Mouse (Mus musculus): Measurements from ENCODE around the gene Adarb2. TPM values are rescaled to one million over a fixed set of nuclear protein-coding genes. Genes with fewer than 3 reads are reported as not detected.

The Adarb2 gene
- polyA plus RNA-seq, 1 experiment from 2014 or later = 0.07 TPM

DNA sequence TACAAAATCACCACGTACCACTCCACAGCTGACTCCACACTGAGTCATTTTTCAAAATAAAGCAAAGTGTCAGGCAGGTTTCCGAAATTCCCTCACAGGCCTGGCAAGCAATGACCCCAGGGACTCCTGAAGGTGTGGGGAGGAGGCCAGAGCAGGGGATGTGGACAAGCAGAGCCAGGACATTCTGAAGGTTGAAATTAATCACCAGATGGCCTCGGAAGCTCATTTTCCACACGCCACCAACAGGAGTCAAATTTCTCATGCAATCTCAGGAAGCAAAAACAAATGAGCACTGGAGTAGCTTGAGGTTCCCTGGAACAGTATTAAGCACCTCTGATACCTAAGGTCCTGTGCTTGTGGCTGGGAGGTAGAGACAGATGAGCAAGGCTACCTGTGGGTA is 580.0 kb downstream of the Adarb2 start:
- Histone ChIP-seq H3K27ac (replicated peaks) (no peak overlapping the region), H3K9ac (no peak overlapping the region), H3K4me3 (replicated peaks) (no peak overlapping the region), H3K36me3 (replicated peaks) (no peaks in the 10 kb centered on the region), H3K4me1 (replicated peaks) (no peaks in the 10 kb centered on the region), H3K4me2 (no peak overlapping the region), H3K27me3 (no peaks in the 10 kb centered on the region), H3K9me3 (replicated peaks) (no peaks in the 10 kb centered on the region)
- ATAC-seq (ENCODE audit: insufficient read depth) = no peak
- WGBS (ENCODE audit: insufficient replicate concordance) = 51% methylated on average over 4 of the region's 4 CpGs

DNA sequence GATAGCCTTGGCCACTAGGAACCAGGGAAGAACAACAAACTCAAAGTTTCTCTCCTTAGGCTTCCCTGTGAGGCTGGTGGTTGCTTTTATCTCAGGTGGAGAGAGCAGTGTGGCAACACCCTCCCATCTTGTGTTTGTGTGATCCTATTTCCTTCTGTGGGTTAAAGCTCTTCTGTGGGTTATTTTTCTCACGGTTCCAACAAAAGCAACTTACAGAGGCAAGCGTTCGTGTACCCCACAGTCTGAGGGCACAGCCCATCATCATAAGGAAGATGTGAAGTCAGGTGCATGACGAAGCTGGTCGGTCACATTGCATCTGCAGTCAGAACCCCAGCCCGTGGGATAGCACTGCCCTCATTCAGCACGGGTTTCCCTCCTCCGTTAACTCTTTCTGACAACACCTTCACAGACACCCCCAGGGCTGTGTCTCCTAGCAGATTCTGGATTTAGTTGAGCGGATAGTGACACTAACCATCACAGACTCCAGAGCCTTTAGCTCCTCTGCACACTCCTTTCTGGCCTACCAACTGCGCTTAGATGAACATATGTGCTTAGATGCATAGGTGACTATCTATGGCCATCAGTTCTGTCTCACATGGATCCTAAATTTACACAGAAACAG is 581.1 kb downstream of the Adarb2 start:
- Histone ChIP-seq H3K4me3 (replicated peaks) (no peak overlapping the region), H3K27me3 (no peaks in the 10 kb centered on the region), H3K4me1 (replicated peaks) (no peaks in the 10 kb centered on the region), H3K4me2 (no peak overlapping the region), H3K9ac (no peak overlapping the region), H3K36me3 (replicated peaks) (no peaks in the 10 kb centered on the region), H3K9me3 (replicated peaks) (no peaks in the 10 kb centered on the region), H3K27ac (replicated peaks) (no peak overlapping the region)
- ATAC-seq (ENCODE audit: insufficient read depth) = no peak
- 57% methylated on average over 10 of the region's 10 CpGs for WGBS (ENCODE audit: insufficient replicate concordance)

DNA sequence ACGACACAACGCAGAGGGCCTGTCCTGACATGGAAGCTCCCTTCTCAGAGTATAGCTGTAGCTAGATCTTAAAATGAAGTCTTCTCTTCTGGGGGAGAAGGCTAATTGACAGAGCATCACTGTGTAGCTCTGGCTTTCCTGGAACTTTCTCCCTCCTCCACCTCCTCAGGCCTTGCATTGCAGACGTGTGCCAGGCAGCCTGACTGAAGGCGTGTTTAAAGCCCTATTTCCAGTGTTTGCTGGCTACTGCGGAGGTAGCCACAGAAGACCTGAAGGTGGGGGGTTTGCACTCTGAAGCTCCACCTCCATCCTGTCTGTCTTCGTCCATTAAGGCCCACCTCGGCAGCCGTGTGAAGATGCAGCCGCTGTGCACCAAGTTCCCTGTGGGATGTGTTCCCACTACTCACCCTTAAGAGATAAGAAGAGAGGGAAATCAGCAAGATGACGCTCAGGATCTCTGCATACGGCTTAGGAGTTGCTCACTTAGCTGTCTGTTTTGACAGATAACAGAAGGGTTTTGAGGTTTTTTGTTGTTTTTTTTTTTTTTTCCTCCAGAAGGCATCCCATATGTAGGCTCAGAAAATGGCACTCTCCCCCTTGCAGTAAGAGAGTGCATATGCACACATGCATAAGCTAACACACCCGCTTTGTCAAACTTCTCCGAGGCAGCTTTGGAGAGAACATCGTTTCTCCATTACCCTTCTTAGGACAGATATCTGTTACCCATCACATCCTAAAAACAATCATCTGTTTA is 581.8 kb downstream of the Adarb2 start:
- H3K4me2 ChIP-seq = no peak overlapping the region
- H3K9ac ChIP-seq = no peak overlapping the region
- H3K27me3 ChIP-seq = no peaks in the 10 kb centered on the region
- H3K4me3 ChIP-seq (replicated peaks) = no peak overlapping the region
- no peaks in the 10 kb centered on the region for H3K9me3 ChIP-seq (replicated peaks)
- H3K4me1 ChIP-seq (replicated peaks) = no peaks in the 10 kb centered on the region
- H3K27ac ChIP-seq (replicated peaks) = no peak overlapping the region
- no peaks in the 10 kb centered on the region for H3K36me3 ChIP-seq (replicated peaks)
- 46% methylated on average over 14 of the region's 14 CpGs for WGBS (ENCODE audit: insufficient replicate concordance)
- no peak for ATAC-seq (ENCODE audit: insufficient read depth)

DNA sequence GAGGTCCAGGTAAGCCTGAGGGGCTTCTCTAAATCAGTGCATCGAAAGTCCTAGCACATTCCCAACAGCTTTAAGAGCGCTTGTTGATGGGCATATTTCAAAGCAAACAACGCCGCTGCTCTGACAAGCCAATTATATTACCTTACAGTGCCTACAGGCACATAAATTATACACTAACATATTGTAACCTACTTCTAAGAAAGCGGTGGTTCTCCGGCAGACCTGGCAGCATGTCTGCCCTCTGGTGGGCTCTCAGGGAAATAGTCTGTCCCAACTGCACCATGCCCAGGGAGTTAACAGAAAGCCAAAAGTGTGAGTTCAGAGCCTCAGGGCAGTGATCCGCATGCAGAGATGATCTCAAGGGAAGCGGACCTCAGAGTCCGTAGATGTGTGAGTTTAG is 582.5 kb downstream of the Adarb2 start:
- Histone ChIP-seq H3K9ac (no peak overlapping the region), H3K4me1 (replicated peaks) (no peaks in the 10 kb centered on the region), H3K36me3 (replicated peaks) (no peaks in the 10 kb centered on the region), H3K27me3 (no peaks in the 10 kb centered on the region), H3K4me2 (no peak overlapping the region), H3K4me3 (replicated peaks) (no peak overlapping the region), H3K9me3 (replicated peaks) (no peaks in the 10 kb centered on the region), H3K27ac (replicated peaks) (no peak overlapping the region)
- ATAC-seq (ENCODE audit: insufficient read depth) = no peak
- WGBS (ENCODE audit: insufficient replicate concordance) = 35% methylated on average over 9 of the region's 9 CpGs

DNA sequence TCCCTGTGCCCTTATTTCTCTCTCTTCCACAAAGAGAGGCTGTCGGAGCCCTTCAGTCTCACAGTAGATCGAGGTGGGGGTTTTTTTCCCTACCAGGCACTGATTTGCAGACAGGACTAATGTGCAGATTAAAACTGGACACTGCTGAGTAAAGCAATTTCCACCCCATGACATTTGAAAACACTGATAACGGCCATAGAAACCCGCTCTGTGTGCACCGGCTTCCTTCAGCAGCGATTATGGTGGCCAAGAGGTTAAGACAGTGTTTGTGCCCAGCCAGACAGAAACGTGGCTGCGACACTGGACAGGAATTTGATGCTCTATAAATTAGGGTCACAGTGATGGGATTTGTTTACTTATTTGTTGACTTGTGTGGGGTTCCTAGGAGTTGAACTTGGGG is 590.6 kb downstream of the Adarb2 start:
- WGBS (ENCODE audit: insufficient replicate concordance) = 64% methylated on average over 8 of the region's 8 CpGs
- H3K27me3 ChIP-seq = no peaks in the 10 kb centered on the region
- no peak for ATAC-seq (ENCODE audit: insufficient read depth)
- no peak overlapping the region for H3K4me3 ChIP-seq (replicated peaks)
- no peak overlapping the region for H3K9ac ChIP-seq
- no peaks in the 10 kb centered on the region for H3K4me1 ChIP-seq (replicated peaks)
- H3K27ac ChIP-seq (replicated peaks) = no peak overlapping the region
- H3K36me3 ChIP-seq (replicated peaks) = no peaks in the 10 kb centered on the region
- H3K9me3 ChIP-seq (replicated peaks) = no peaks in the 10 kb centered on the region
- no peak overlapping the region for H3K4me2 ChIP-seq

DNA sequence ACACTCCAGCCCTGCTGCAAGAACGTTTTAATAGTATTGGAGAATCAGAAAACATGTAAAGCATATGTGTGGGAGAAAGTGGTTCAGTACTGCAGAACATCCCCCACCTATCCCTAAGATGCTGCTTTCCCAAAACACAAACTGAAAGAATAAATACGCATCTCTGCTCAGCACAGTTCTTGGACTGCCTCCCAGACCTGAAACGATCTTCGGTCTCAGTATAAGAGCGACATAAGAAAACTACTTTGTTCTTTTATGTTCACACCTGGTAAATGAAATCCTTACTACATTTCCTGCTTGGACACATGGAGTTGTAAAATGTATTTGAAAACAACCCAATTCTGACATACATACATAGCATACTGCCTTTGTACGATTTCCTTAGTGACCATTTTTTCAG is 597.9 kb downstream of the Adarb2 start:
- Histone ChIP-seq H3K27ac (replicated peaks) (no peak overlapping the region), H3K36me3 (replicated peaks) (peaks cover 15% of the 10 kb centered on the region), H3K9me3 (replicated peaks) (no peaks in the 10 kb centered on the region), H3K4me1 (replicated peaks) (no peaks in the 10 kb centered on the region), H3K9ac (no peak overlapping the region), H3K27me3 (no peaks in the 10 kb centered on the region), H3K4me2 (no peak overlapping the region), H3K4me3 (replicated peaks) (no peak overlapping the region)
- ATAC-seq (ENCODE audit: insufficient read depth) = no peak
- WGBS (ENCODE audit: insufficient replicate concordance) = 71% methylated on average over 6 of the region's 6 CpGs

DNA sequence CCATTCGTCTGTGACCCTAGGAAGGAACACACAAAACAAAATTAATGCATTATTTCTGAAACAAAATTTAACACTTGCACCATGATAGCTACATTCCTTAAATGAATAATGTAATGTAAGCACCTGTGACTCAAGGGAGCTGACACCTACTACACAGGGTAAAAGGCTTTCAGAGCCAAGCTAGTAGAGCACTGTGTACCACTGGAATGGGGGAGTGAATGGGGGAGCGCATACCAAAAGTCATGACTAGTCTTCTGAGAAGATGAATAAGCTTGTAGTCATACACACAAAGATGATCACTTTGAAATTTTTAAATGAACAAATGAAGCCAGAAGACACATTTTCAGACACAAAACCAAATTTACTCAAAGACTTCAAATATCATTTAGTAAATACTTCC is 603.3 kb downstream of the Adarb2 start:
- no peak overlapping the region for H3K4me2 ChIP-seq
- no peaks in the 10 kb centered on the region for H3K27me3 ChIP-seq
- no peak overlapping the region for H3K27ac ChIP-seq (replicated peaks)
- H3K9ac ChIP-seq = no peak overlapping the region
- no peaks in the 10 kb centered on the region for H3K4me1 ChIP-seq (replicated peaks)
- WGBS (ENCODE audit: insufficient replicate concordance) = 88% methylated on average over 2 of the region's 2 CpGs
- H3K4me3 ChIP-seq (replicated peaks) = no peak overlapping the region
- no peak for ATAC-seq (ENCODE audit: insufficient read depth)
- H3K9me3 ChIP-seq (replicated peaks) = no peaks in the 10 kb centered on the region
- peaks cover 20% of the 10 kb centered on the region for H3K36me3 ChIP-seq (replicated peaks)

All from liver, embryonic 15.5 days (tissue).